Mouse (Mus musculus): ENCODE measurements at regions not wholly inside any gene's neighbourhood (a gene's known extent, or its start where the extent isn't known, plus 50 kb on each side); places are given as distances from the start of the nearest gene placed in this dataset.

GRCm38 (mm10) chr1:185074001-185074400, 74.6 kb upstream of the Mark1 start:
- TF ChIP-seq CTCF (IDR thresholded peaks at IDR 0.05; ENCODE audit: low read depth, low read length) (no peak), POLR2A (IDR thresholded peaks at IDR 0.05; ENCODE audit: extremely low read depth, insufficient read depth, low read length) (no peak)
